Mouse (Mus musculus): ENCODE data around the gene Akap7. TPM values are rescaled to one million over a fixed set of nuclear protein-coding genes. Genes with fewer than 3 reads are reported as not detected.

Gene Akap7
- total and polyA plus RNA-seq, 2 experiments: 2.1 to 11.8 TPM

DNA sequence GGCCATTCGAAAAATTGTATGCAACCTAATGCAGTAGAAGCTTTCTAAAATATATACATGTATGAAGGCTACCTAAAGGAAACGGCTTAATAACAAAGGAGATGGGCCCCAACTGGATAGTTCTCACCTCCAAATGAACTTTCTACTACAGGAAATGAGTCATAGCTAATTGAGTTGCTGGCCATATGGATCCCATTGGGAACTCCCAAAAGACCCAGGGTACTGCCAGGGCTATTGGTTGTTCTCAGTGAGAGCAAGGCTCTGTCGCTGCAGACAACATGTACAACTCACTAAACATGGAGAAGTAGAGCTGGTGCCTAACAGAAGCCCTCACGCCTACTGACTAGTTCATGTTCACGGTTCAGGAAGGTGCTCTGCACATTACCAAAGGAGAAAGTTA, 83.3 kb downstream of the Akap7 start:
- Histone ChIP-seq H3K9ac (ENCODE audit: low read depth, low read length) (no peak overlapping the region), H3K4me3 (ENCODE audit: insufficient read depth, low read depth, low read length) (no peak overlapping the region)
- no peak for DNase-seq (ENCODE audit: extremely low read depth, low read depth, low spot score)

DNA sequence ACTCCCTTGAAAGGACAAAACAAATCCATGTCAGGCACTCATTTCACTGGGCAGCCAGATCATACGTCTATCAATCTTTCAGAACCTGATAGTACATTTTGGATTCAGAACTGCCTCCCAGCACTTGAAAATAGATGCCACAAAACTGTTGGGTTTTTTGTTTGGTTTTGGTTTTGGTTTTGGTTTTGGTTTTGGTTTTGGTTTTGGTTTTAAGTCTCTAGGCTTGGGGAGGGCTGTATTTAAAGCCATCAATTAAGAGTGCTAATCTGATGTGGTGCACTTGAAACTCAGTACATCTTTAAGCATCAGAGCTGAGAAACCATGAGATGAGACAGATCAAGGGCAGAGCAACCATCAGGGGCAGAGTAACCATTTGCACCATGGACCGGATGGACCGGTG, 86.9 kb downstream of the Akap7 start:
- Histone ChIP-seq H3K4me1 (ENCODE audit: control insufficient read depth, insufficient read depth, low read length) (no peaks in the 10 kb centered on the region), H3K36me3 (ENCODE audit: control insufficient read depth, insufficient read depth, low read length) (no peaks in the 10 kb centered on the region), H3K79me2 (ENCODE audit: control insufficient read depth, insufficient read depth, low read length) (no peaks in the 10 kb centered on the region), H3K27ac (replicated peaks; ENCODE audit: insufficient read depth, low read depth, low read length) (no peak overlapping the region), H3K27me3 (ENCODE audit: control insufficient read depth, insufficient read depth, low read length) (no peaks in the 10 kb centered on the region), H3K4me3 (ENCODE audit: insufficient read depth, low read depth, low read length) (no peak overlapping the region), H3K9ac (ENCODE audit: low read depth, low read length) (no peak overlapping the region)
- TF ChIP-seq POLR2A (IDR thresholded peaks at IDR 0.05; ENCODE audit: extremely low read depth, insufficient read depth, low read length) (no peak), CTCF (IDR thresholded peaks at IDR 0.05; ENCODE audit: low read depth, low read length) (no peak)
- 87% methylated on average over 3 of the region's 3 CpGs for WGBS
- no peak for DNase-seq (ENCODE audit: extremely low read depth, low read depth, low spot score)

More for the DNA sequence above, 83.3 kb downstream of the Akap7 start:
- H3K27me3 ChIP-seq (ENCODE audit: control insufficient read depth, insufficient read depth, low read length): no peaks in the 10 kb centered on the region
- H3K4me1 ChIP-seq (ENCODE audit: control insufficient read depth, insufficient read depth, low read length): no peaks in the 10 kb centered on the region
- H3K79me2 ChIP-seq (ENCODE audit: control insufficient read depth, insufficient read depth, low read length): no peaks in the 10 kb centered on the region
- TF ChIP-seq POLR2A (IDR thresholded peaks at IDR 0.05; ENCODE audit: extremely low read depth, insufficient read depth, low read length) (no peak), CTCF (IDR thresholded peaks at IDR 0.05; ENCODE audit: low read depth, low read length) (no peak)
- 84% methylated on average over 5 of the region's 5 CpGs for WGBS
- H3K27ac ChIP-seq (replicated peaks; ENCODE audit: insufficient read depth, low read depth, low read length): no peak overlapping the region
- no peaks in the 10 kb centered on the region for H3K36me3 ChIP-seq (ENCODE audit: control insufficient read depth, insufficient read depth, low read length)

DNA sequence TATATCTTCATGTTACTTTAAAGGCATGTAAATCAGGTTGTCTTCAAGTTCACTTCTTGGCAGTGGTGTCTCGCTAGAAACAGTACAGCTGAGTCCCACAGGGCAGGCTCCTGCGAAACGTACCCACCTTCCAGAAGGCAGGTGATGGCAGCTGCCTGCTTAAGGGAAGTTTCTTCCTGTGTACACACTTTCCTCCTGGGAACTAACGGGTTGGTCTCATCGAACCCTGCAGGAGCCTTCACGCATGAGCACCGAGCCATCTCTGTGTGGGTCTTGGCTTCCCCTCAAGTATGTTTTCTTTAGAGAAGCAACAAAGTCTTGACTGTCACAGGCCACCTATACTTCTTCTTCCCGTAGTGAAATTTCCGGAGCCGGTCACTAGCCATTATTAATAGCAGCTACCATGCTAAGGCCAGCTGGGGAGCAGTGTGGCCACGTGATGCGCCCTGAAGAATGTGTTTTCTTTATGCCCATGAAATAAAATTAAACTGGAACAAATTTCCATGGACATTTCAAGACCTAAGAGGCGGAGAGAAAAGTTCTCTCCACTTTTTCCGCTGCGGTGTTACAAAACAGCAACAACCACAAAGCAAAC, 87.7 kb downstream of the Akap7 start:
- Histone ChIP-seq H3K4me1 (ENCODE audit: control insufficient read depth, insufficient read depth, low read length) (no peaks in the 10 kb centered on the region), H3K27me3 (ENCODE audit: control insufficient read depth, insufficient read depth, low read length) (no peaks in the 10 kb centered on the region), H3K36me3 (ENCODE audit: control insufficient read depth, insufficient read depth, low read length) (no peaks in the 10 kb centered on the region), H3K9ac (ENCODE audit: low read depth, low read length) (no peak overlapping the region), H3K79me2 (ENCODE audit: control insufficient read depth, insufficient read depth, low read length) (no peaks in the 10 kb centered on the region), H3K4me3 (ENCODE audit: insufficient read depth, low read depth, low read length) (no peak overlapping the region), H3K27ac (replicated peaks; ENCODE audit: insufficient read depth, low read depth, low read length) (no peak overlapping the region)
- TF ChIP-seq POLR2A (IDR thresholded peaks at IDR 0.05; ENCODE audit: extremely low read depth, insufficient read depth, low read length): no peak
- TF ChIP-seq CTCF (IDR thresholded peaks at IDR 0.05; ENCODE audit: low read depth, low read length): no peak
- WGBS: 89% methylated on average over 15 of the region's 15 CpGs
- DNase-seq (ENCODE audit: extremely low read depth, low read depth, low spot score): no peak

DNA sequence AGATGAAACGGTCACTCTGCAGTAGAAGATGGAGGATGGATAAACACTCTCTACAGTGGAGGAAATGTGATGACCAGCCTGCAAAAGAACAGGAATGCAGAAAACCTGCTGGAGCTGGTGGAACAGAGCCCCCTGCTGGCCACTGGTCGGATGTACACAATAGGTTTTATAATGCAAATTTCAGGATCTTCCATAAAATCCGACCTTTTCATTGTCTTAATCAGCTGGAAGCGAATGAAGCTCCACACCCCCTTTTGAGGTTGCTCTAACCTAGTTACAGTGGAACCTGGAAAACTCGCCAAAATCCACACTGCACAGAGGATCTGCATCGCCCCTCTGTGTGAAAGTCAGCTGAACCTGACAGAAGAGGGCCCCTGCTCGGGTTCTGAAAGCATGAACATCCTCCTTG, 88.4 kb downstream of the Akap7 start:
- Histone ChIP-seq H3K27ac (replicated peaks; ENCODE audit: insufficient read depth, low read depth, low read length) (no peak overlapping the region), H3K27me3 (ENCODE audit: control insufficient read depth, insufficient read depth, low read length) (no peaks in the 10 kb centered on the region), H3K4me3 (ENCODE audit: insufficient read depth, low read depth, low read length) (no peak overlapping the region), H3K36me3 (ENCODE audit: control insufficient read depth, insufficient read depth, low read length) (no peaks in the 10 kb centered on the region), H3K4me1 (ENCODE audit: control insufficient read depth, insufficient read depth, low read length) (no peaks in the 10 kb centered on the region), H3K79me2 (ENCODE audit: control insufficient read depth, insufficient read depth, low read length) (no peaks in the 10 kb centered on the region), H3K9ac (ENCODE audit: low read depth, low read length) (no peak overlapping the region)
- TF ChIP-seq POLR2A (IDR thresholded peaks at IDR 0.05; ENCODE audit: extremely low read depth, insufficient read depth, low read length): no peak
- peak; percentile 86 for TF ChIP-seq CTCF (IDR thresholded peaks at IDR 0.05; ENCODE audit: low read depth, low read length)
- WGBS: 39% methylated on average over 7 of the region's 7 CpGs
- peak; percentile 31 for DNase-seq (ENCODE audit: extremely low read depth, low read depth, low spot score)

DNA sequence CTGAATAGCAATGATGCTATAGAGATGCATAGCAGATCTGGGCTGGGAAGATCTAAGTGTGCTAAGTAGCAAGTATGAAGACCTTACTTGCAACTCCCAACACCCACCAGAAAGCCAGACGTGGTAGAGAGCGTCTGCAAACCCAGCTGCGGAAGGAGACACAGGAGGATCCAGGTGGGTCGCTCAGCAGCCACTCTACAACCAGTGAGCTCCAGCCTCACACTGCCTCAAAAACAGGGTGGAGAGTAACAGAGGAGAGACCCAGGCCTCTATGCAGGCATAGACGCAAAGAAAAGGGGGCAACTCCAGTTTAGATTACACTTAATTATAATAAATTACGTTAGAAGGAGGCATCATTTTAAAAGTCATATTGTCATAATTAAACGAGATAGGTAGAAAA, 88.9 kb downstream of the Akap7 start:
- Histone ChIP-seq H3K4me3 (ENCODE audit: insufficient read depth, low read depth, low read length) (no peak overlapping the region), H3K36me3 (ENCODE audit: control insufficient read depth, insufficient read depth, low read length) (no peaks in the 10 kb centered on the region), H3K9ac (ENCODE audit: low read depth, low read length) (no peak overlapping the region), H3K79me2 (ENCODE audit: control insufficient read depth, insufficient read depth, low read length) (no peaks in the 10 kb centered on the region), H3K27me3 (ENCODE audit: control insufficient read depth, insufficient read depth, low read length) (no peaks in the 10 kb centered on the region), H3K4me1 (ENCODE audit: control insufficient read depth, insufficient read depth, low read length) (no peaks in the 10 kb centered on the region), H3K27ac (replicated peaks; ENCODE audit: insufficient read depth, low read depth, low read length) (no peak overlapping the region)
- no peak for DNase-seq (ENCODE audit: extremely low read depth, low read depth, low spot score)
- 83% methylated on average over 7 of the region's 7 CpGs for WGBS
- TF ChIP-seq CTCF (IDR thresholded peaks at IDR 0.05; ENCODE audit: low read depth, low read length) (no peak), POLR2A (IDR thresholded peaks at IDR 0.05; ENCODE audit: extremely low read depth, insufficient read depth, low read length) (no peak)

DNA sequence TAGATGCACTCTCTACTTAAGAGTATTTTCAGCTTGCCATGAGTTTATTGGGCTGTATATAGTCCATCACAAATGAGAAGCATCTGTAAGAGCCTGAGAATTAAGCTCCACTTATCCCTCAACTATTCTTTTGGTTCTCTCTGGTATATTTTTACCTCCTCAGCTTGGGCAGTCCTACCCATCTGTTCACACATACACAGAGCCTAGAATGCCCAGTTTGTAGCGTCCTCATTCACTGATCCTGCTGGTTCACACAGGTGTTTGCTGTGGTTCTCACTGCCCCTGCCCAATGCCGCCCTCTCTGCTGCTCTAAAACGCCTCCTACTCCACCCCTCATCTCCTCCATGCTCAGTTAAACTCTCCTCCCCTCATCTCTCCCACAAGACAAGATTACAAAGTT, 91.7 kb downstream of the Akap7 start:
- no peak overlapping the region for H3K4me3 ChIP-seq (ENCODE audit: insufficient read depth, low read depth, low read length)
- no peaks in the 10 kb centered on the region for H3K36me3 ChIP-seq (ENCODE audit: control insufficient read depth, insufficient read depth, low read length)
- H3K27ac ChIP-seq (replicated peaks; ENCODE audit: insufficient read depth, low read depth, low read length): no peak overlapping the region
- no peaks in the 10 kb centered on the region for H3K4me1 ChIP-seq (ENCODE audit: control insufficient read depth, insufficient read depth, low read length)
- no peak for TF ChIP-seq CTCF (IDR thresholded peaks at IDR 0.05; ENCODE audit: low read depth, low read length)
- no peak for TF ChIP-seq POLR2A (IDR thresholded peaks at IDR 0.05; ENCODE audit: extremely low read depth, insufficient read depth, low read length)
- no peaks in the 10 kb centered on the region for H3K27me3 ChIP-seq (ENCODE audit: control insufficient read depth, insufficient read depth, low read length)
- no peaks in the 10 kb centered on the region for H3K79me2 ChIP-seq (ENCODE audit: control insufficient read depth, insufficient read depth, low read length)
- H3K9ac ChIP-seq (ENCODE audit: low read depth, low read length): no peak overlapping the region
- WGBS: 94% methylated on average over 3 of the region's 3 CpGs
- no peak for DNase-seq (ENCODE audit: extremely low read depth, low read depth, low spot score)

Measured in liver, adult 2 months (tissue).